Mouse (Mus musculus): ENCODE measurements around the gene Lgals3bp. TPM values are rescaled to one million over a fixed set of nuclear protein-coding genes. Genes with fewer than 3 reads are reported as not detected.

Gene Lgals3bp
- total RNA-seq, 2 experiments from 2014 or later = 36.0 to 107 TPM

Other genes starting within 250 kb of the Lgals3bp start
- 24.9 and 27.7 TPM in 2 replicates for gene Cyth1, start 153.5 kb downstream of the Lgals3bp start, total RNA-seq (2014; fragmentation: Nextera tagmentation)
- 38.6 and 43.6 TPM in 2 replicates for gene Cyth1, start 153.5 kb downstream of the Lgals3bp start, total RNA-seq (2017)
- gene Usp36, start 111.8 kb downstream of the Lgals3bp start, total RNA-seq (2014; fragmentation: Nextera tagmentation) = 27.6 and 28.6 TPM in 2 replicates
- 9.3 and 12.5 TPM in 2 replicates for gene Usp36, start 111.8 kb downstream of the Lgals3bp start, total RNA-seq (2017)
- not detected in 2 replicates for gene Cep295nl, start 59.6 kb downstream of the Lgals3bp start, total RNA-seq (2014; fragmentation: Nextera tagmentation)
- not detected in 2 replicates for gene Cep295nl, start 59.6 kb downstream of the Lgals3bp start, total RNA-seq (2017)
- 1.8 and 3.5 TPM in 2 replicates for gene Timp2, start 46.4 kb downstream of the Lgals3bp start, total RNA-seq (2014; fragmentation: Nextera tagmentation)
- gene Timp2, start 46.4 kb downstream of the Lgals3bp start, total RNA-seq (2017) = 2.5 and 12.7 TPM in 2 replicates
- 29.7 and 34.6 TPM in 2 replicates for gene Cant1, start 17.0 kb upstream of the Lgals3bp start, total RNA-seq (2014; fragmentation: Nextera tagmentation)
- 18.6 and 21.0 TPM in 2 replicates for gene Cant1, start 17.0 kb upstream of the Lgals3bp start, total RNA-seq (2017)
- not detected in 2 replicates for gene C1qtnf1, start 26.1 kb upstream of the Lgals3bp start, total RNA-seq (2014; fragmentation: Nextera tagmentation)
- not detected in 2 replicates for gene C1qtnf1, start 26.1 kb upstream of the Lgals3bp start, total RNA-seq (2017)
- 2.2 and 4.8 TPM in 2 replicates for gene Engase, start 74.7 kb upstream of the Lgals3bp start, total RNA-seq (2014; fragmentation: Nextera tagmentation)
- 2.4 and 5.7 TPM in 2 replicates for gene Engase, start 74.7 kb upstream of the Lgals3bp start, total RNA-seq (2017)